Mouse (Mus musculus) liver, embryonic 14.5 days (tissue): ENCODE results near the gene BC035044. TPM values are rescaled to one million over a fixed set of nuclear protein-coding genes. Genes with fewer than 3 reads are reported as not detected.
"Not testable (repeated sequence)": the region's sequence is repeated elsewhere in the genome, so short reads cannot be mapped to it uniquely, and the experiment has no call there.

ENCODE experiments used
- ATAC-seq: fragments of 200-750 bp; cut with Nextera tagmentation; 2 replicates; pipeline ENCODE4 v1.8.0; 2017; ENCODE audit warnings: moderate number of reproducible peaks, mild to moderate bottlenecking, moderate library complexity; ENCODE audit not compliant: insufficient read depth
- DNase-seq, 3 experiments: peaks; one replicate each; pipeline ENCODE4 v3.0.0-alpha.2; 2012 to 2013; ENCODE audit warnings: low read depth in 3 of 3, low spot score in 3 of 3
- H3K27ac ChIP-seq: fragments of 300-500 bp; sonication (generic); 2 replicates; pipeline ENCODE4 v1.5.1; 2014; ENCODE audit warnings: moderate library complexity, mild to moderate bottlenecking, control low read depth, inconsistent platforms
- H3K27me3 ChIP-seq: fragments of 300-500 bp; sonication (generic); 2 replicates; pipeline ENCODE4 v1.6.1; 2014; ENCODE audit warnings: mild to moderate bottlenecking, low read length, moderate library complexity; ENCODE audit not compliant: control insufficient read depth, insufficient read depth
- H3K36me3 ChIP-seq: fragments of 300-500 bp; sonication (generic); replicated peaks from 2 replicates; pipeline ENCODE4 v1.6.1; 2014; ENCODE audit warnings: low read depth; ENCODE audit not compliant: control insufficient read depth, insufficient read depth
- H3K4me1 ChIP-seq, 2 experiments: fragments of 200-500 bp in 1 of 2; fragments of 300-500 bp in 1 of 2; sonication (generic) in 1 of 2; replicated peaks; 2 replicates each; pipeline ENCODE4 v1.6.1; 2012 to 2014; ENCODE audit warnings: antibody characterized with exemption in 1 of 2, inconsistent platforms in 1 of 2, low read length in 1 of 2; ENCODE audit not compliant: control insufficient read depth in 2 of 2, insufficient read depth in 2 of 2
- H3K4me2 ChIP-seq: fragments of 300-500 bp; sonication (generic); 2 replicates; pipeline ENCODE4 v1.6.1; 2014; ENCODE audit warnings: low read depth, mild to moderate bottlenecking, control low read depth, moderate library complexity
- H3K4me3 ChIP-seq, 2 experiments: fragments of 200-500 bp in 1 of 2; fragments of 300-500 bp in 1 of 2; sonication (generic) in 1 of 2; 2 replicates each; pipeline ENCODE4 v1.5.1; 2012 to 2014; ENCODE audit warnings: low read depth in 2 of 2, low read length in 2 of 2, mild to moderate bottlenecking in 2 of 2, control low read depth in 1 of 2, inconsistent platforms in 1 of 2, moderate library complexity in 1 of 2; ENCODE audit not compliant: insufficient read depth in 1 of 2
- H3K9ac ChIP-seq: fragments of 300-500 bp; sonication (generic); replicated peaks from 2 replicates; pipeline ENCODE4 v1.6.1; 2014; ENCODE audit warnings: mild to moderate bottlenecking, control low read depth, moderate library complexity
- H3K9me3 ChIP-seq: fragments of 300-500 bp; sonication (generic); 2 replicates; pipeline ENCODE4 v1.6.1; 2016; ENCODE audit warnings: low read length, mixed read lengths; ENCODE audit not compliant: control insufficient read depth
- CTCF ChIP-seq: IDR thresholded peaks from 2 replicates; pipeline ENCODE4 v1.5.1; 2016; ENCODE audit warnings: antibody characterized with exemption, low read depth, control low read depth
- WGBS: fragments of 180-500 bp; shearing (Covaris S2); extraction: QIAGEN DNeasy Blood & Tissue Kit; methylation state at CpG from one replicate; pipeline ENCODE4 v1.1.7; 2014; ENCODE audit not compliant: insufficient replicate concordance; 5-methylcytosine and 5-hydroxymethylcytosine counted together
- microRNA-seq: library from miRNA; unstranded; fragments of <30 nt; microRNA quantifications from one replicate; pipeline ENCODE4, GENCODE M21; 2016
- polyA plus RNA-seq, 2 experiments: library from polyadenylated mRNA; depleted of rRNA in 1 of 2; stranded (reverse) in 1 of 2; unstranded in 1 of 2; fragments of >200 nt; fragmentation: Nextera tagmentation in 1 of 2; extraction: Ambion mirVana in 1 of 2; gene quantifications; 2 replicates each; pipeline versions ENCODE4 v1.2.1 to v1.2.3; 2012 to 2014

BC035044 gene
- polyA plus RNA-seq, 2 experiments = 5.0 to 10.6 TPM

DNA sequence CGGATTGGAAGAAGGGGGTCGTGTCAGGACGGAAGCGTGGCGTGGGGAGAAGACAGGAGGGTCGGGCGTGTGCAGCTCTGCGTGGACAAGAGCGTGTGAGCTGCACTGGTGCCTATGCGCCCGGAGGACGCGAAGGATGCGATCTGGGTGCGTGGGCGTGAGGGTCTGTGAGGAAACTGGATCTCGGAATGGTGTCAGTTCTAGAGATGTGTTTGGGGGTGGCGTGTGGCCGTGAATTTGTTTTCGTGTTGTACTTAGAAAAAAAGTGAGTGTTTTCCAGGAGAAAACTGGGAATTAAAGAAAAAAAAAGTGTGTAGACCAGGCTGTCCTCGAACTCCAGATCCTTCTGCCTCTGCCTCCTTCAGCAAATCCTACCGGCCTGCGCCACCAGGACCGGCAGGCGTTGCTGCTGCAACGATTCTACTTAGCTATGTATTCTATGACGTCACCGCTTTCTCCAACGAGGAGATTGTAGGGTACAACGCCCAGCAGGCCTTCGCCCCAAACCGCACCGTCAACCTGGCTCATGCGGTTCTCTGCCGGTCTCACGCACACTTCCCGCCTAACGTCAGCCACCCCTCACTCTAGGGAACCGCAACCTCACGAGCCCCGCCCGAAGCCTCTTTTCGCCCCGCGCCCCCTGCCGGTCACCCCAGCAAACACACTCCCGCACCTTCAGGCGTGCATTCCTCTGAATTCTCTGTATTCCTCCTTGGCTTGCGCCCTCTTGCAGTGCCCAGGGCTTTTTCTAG lies 91.6 kb downstream of the BC035044 start:
- under 1% methylated on average over 49 of the region's 49 CpGs for WGBS
- peak overlapping the region; percentile 61 to 87 for H3K4me3 ChIP-seq
- H3K4me1 ChIP-seq, H3K27me3 ChIP-seq, H3K27ac ChIP-seq, H3K36me3 ChIP-seq, H3K9me3 ChIP-seq: not testable (repeated sequence)
- ATAC-seq (peak; percentile 75), DNase-seq (peak; percentile 61 to 71 (median 68))
- peak overlapping the region; percentile 62 for H3K4me2 ChIP-seq
- TF ChIP-seq CTCF = peak; percentile 92
- H3K9ac ChIP-seq = peak overlapping the region; percentile 60

Small RNA genes within 50 kb of the gene (microRNA-seq; reads per million reads assigned to microRNA genes)
- not detected for gene Gm27336

Other genes with a start within 250 kb of the BC035044 start
- gene Clec2h, start 228.7 kb downstream of the BC035044 start, polyA plus RNA-seq (2012; rRNA removed) = 0.06 and 0.07 TPM in 2 replicates
- gene Clec2h, start 228.7 kb downstream of the BC035044 start, polyA plus RNA-seq (2014; fragmentation: Nextera tagmentation; extraction: Ambion mirVana) = 0.14 TPM in 1 of 2 replicates, not detected in the other
- not detected in 2 replicates for gene Klrb1, start 168.1 kb downstream of the BC035044 start, polyA plus RNA-seq (2012; rRNA removed)
- gene Klrb1, start 168.1 kb downstream of the BC035044 start, polyA plus RNA-seq (2014; fragmentation: Nextera tagmentation; extraction: Ambion mirVana) = not detected in 2 replicates
- 0.04 and 0.09 TPM in 2 replicates for gene Klrb1c, start 101.9 kb downstream of the BC035044 start, polyA plus RNA-seq (2012; rRNA removed)
- gene Klrb1c, start 101.9 kb downstream of the BC035044 start, polyA plus RNA-seq (2014; fragmentation: Nextera tagmentation; extraction: Ambion mirVana) = 0.09 and 0.25 TPM in 2 replicates
- gene Gm44511, start 64.8 kb downstream of the BC035044 start, polyA plus RNA-seq (2012; rRNA removed) = not detected in 2 replicates
- gene Gm44511, start 64.8 kb downstream of the BC035044 start, polyA plus RNA-seq (2014; fragmentation: Nextera tagmentation; extraction: Ambion mirVana) = not detected in 2 replicates
- gene Klrb1b, start 64.8 kb downstream of the BC035044 start, polyA plus RNA-seq (2012; rRNA removed) = 0.08 and 0.18 TPM in 2 replicates
- 0.13 TPM in 1 of 2 replicates, not detected in the other for gene Klrb1b, start 64.8 kb downstream of the BC035044 start, polyA plus RNA-seq (2014; fragmentation: Nextera tagmentation; extraction: Ambion mirVana)
- 0.09 and 0.10 TPM in 2 replicates for gene Clec2i, start 3.5 kb downstream of the BC035044 start, polyA plus RNA-seq (2012; rRNA removed)
- 0.08 TPM in 1 of 2 replicates, not detected in the other for gene Clec2i, start 3.5 kb downstream of the BC035044 start, polyA plus RNA-seq (2014; fragmentation: Nextera tagmentation; extraction: Ambion mirVana)
- gene Clec2g, start 43.3 kb upstream of the BC035044 start, polyA plus RNA-seq (2012; rRNA removed) = not detected in 2 replicates
- not detected in 2 replicates for gene Clec2g, start 43.3 kb upstream of the BC035044 start, polyA plus RNA-seq (2014; fragmentation: Nextera tagmentation; extraction: Ambion mirVana)
- 0.16 and 0.23 TPM in 2 replicates for gene Klrb1f, start 154.8 kb upstream of the BC035044 start, polyA plus RNA-seq (2012; rRNA removed)
- 0.15 and 0.72 TPM in 2 replicates for gene Klrb1f, start 154.8 kb upstream of the BC035044 start, polyA plus RNA-seq (2014; fragmentation: Nextera tagmentation; extraction: Ambion mirVana)
- not detected in 2 replicates for gene Clec2e, start 209.8 kb upstream of the BC035044 start, polyA plus RNA-seq (2012; rRNA removed)
- gene Clec2e, start 209.8 kb upstream of the BC035044 start, polyA plus RNA-seq (2014; fragmentation: Nextera tagmentation; extraction: Ambion mirVana) = not detected in 2 replicates